Mouse (Mus musculus) heart, postnatal 36 days (tissue): ENCODE measurements around the gene Rnase4. TPM values are rescaled to one million over a fixed set of nuclear protein-coding genes. Genes with fewer than 3 reads are reported as not detected.

ENCODE experiments used
- total RNA-seq, 2 experiments: library from RNA; stranded (reverse); gene quantifications; 2 replicates each; pipeline ENCODE4 v1.2.3; 2021

The Rnase4 gene
- total RNA-seq, 2 experiments from 2014 or later = 58.7 to 61.0 TPM

Other genes starting within 250 kb of the Rnase4 start
- 10 to 100 TPM; 10.3 to 13.9 TPM for gene Tep1, start 220.5 kb upstream of the Rnase4 start, total RNA-seq
- 10 to 100 TPM; 27.6 to 43.8 TPM for gene Klhl33, start 193.6 kb upstream of the Rnase4 start, total RNA-seq
- gene Osgep, start 166.2 kb upstream of the Rnase4 start, total RNA-seq = 10 to 100 TPM; 75.7 to 79.2 TPM
- gene Apex1, start 166.1 kb upstream of the Rnase4 start, total RNA-seq = 10 to 100 TPM; 27.7 to 28.1 TPM
- gene Pip4p1, start 160.2 kb upstream of the Rnase4 start, total RNA-seq = 10 to 100 TPM; 24.5 to 27.2 TPM
- 10 to 100 TPM; 12.7 to 14.8 TPM for gene Pnp, start 160.0 kb upstream of the Rnase4 start, total RNA-seq
- 10 to 100 TPM; 10.1 to 10.6 TPM for gene Gm49342, start 146.6 kb upstream of the Rnase4 start, total RNA-seq
- gene Pnp2, start 135.1 kb upstream of the Rnase4 start, total RNA-seq = under 1 TPM; 0.22 to 0.65 TPM
- under 1 TPM; 0.22 to 0.25 TPM for gene Rnase10, start 83.3 kb upstream of the Rnase4 start, total RNA-seq
- gene Rnase9, start 49.2 kb upstream of the Rnase4 start, total RNA-seq = not detected
- not detected for gene Rnase11, start 40.9 kb upstream of the Rnase4 start, total RNA-seq
- gene Rnase12, start 33.4 kb upstream of the Rnase4 start, total RNA-seq = not detected
- not detected for gene Olfr750, start 16.6 kb upstream of the Rnase4 start, total RNA-seq
- gene Ang, start 73 bp downstream of the Rnase4 start, total RNA-seq = 1 to 10 TPM; 7.7 to 9.5 TPM
- gene Eddm3b, start 23.3 kb downstream of the Rnase4 start, total RNA-seq = not detected
- gene Rnase6, start 32.8 kb downstream of the Rnase4 start, total RNA-seq = under 1 TPM; 0.28 to 0.87 TPM
- gene Rnase1, start 55.7 kb downstream of the Rnase4 start, total RNA-seq = 1 to 10 TPM in 1 of 2 experiments, under 1 TPM in 1; 0.80 to 1.1 TPM
- gene Rnase2b, start 71.2 kb downstream of the Rnase4 start, total RNA-seq = not detected
- gene Ang2, start 108.1 kb downstream of the Rnase4 start, total RNA-seq = not detected
- not detected for gene Ear14, start 112.3 kb downstream of the Rnase4 start, total RNA-seq
- 1 to 10 TPM in 1 of 2 experiments, under 1 TPM in 1; 0.81 to 1.4 TPM for gene Rnase2a, start 165.0 kb downstream of the Rnase4 start, total RNA-seq